Mouse (Mus musculus): ENCODE measurements around the gene Fbxo3. TPM values are rescaled to one million over a fixed set of nuclear protein-coding genes. Genes with fewer than 3 reads are reported as not detected.
A peak's percentile ranks its signal among the peaks of the same experiment; 100 is the strongest.
"Not testable (repeated sequence)": the region's sequence is repeated elsewhere in the genome, so short reads cannot be mapped to it uniquely, and the experiment has no call there.

Fbxo3 gene
- total RNA-seq, 2 experiments from 2014 or later = 55.3 to 56.7 TPM

- peak; percentile 65 to 70 for DNase-seq
- intact Hi-C loops (cut with DNase I) = loop anchor here (2.0 to 10.0 kb wide), 2 partner anchors 62 to 550 kb away; no protein-coding TSS in a partner anchor
These were observed 7.4 kb downstream of the Fbxo3 start for GRCm38 (mm10) chr2:104034832-104035472.

- intact Hi-C loops (cut with DNase I) = loop anchor here (2.0 to 10.0 kb wide), 2 partner anchors 61 to 549 kb away; no protein-coding TSS in a partner anchor
- DNase-seq = peak; percentile 14 to 30
These were observed 8.1 kb downstream of the Fbxo3 start for GRCm38 (mm10) chr2:104035595-104035994.

- intact Hi-C loops (cut with DNase I) = loop anchor here (10.0 kb wide), 1 partner anchor 548 kb away; no protein-coding TSS in a partner anchor
- DNase-seq = no peak
These were observed 8.8 kb downstream of the Fbxo3 start for GRCm38 (mm10) chr2:104036316-104036715.

- intact Hi-C loops (cut with DNase I) = loop anchor here (10.0 kb wide), 1 partner anchor 547 kb away; no protein-coding TSS in a partner anchor
- DNase-seq = no peak
These were observed 10.7 kb downstream of the Fbxo3 start for GRCm38 (mm10) chr2:104038236-104038635.

GRCm38 (mm10) chr2:104041632-104042031 lies 14.1 kb downstream of the Fbxo3 start:
- intact Hi-C loops (cut with DNase I) = loop anchor here (5.0 kb wide), 2 partner anchors 81 to 391 kb away; partner anchors contain the start of gene A930018P22Rik
- DNase-seq = no peak

GRCm38 (mm10) chr2:104042766-104043165 lies 15.2 kb downstream of the Fbxo3 start:
- DNase-seq = no peak
- intact Hi-C loops (cut with DNase I) = loop anchor here (5.0 kb wide), 2 partner anchors 80 to 390 kb away; partner anchors contain the start of gene A930018P22Rik

GRCm38 (mm10) chr2:104043624-104044478 lies 16.3 kb downstream of the Fbxo3 start:
- intact Hi-C loops (cut with DNase I) = loop anchor here (5.0 kb wide), 2 partner anchors 78 to 388 kb away; partner anchors contain the start of gene A930018P22Rik
- DNase-seq = no peak

GRCm38 (mm10) chr2:104044479-104045080 lies 17.1 kb downstream of the Fbxo3 start:
- intact Hi-C loops (cut with DNase I) = loop anchor here (5.0 kb wide), 2 partner anchors 78 to 388 kb away; partner anchors contain the start of gene A930018P22Rik
- no peak for DNase-seq

GRCm38 (mm10) chr2:104058381-104058780 lies 30.9 kb downstream of the Fbxo3 start:
- no peak for DNase-seq
- intact Hi-C loops (cut with DNase I) = no loop called here

GRCm38 (mm10) chr2:104058954-104059353 lies 31.4 kb downstream of the Fbxo3 start:
- intact Hi-C loops (cut with DNase I) = no loop called here
- DNase-seq = no peak

- intact Hi-C loops (cut with DNase I) = no loop called here
- no peak for DNase-seq
These were observed 32.3 kb downstream of the Fbxo3 start for GRCm38 (mm10) chr2:104059786-104060185.

GRCm38 (mm10) chr2:104060996-104061395 lies 33.5 kb downstream of the Fbxo3 start:
- DNase-seq = no peak
- intact Hi-C loops (cut with DNase I) = no loop called here

GRCm38 (mm10) chr2:104062665-104063064 lies 35.1 kb downstream of the Fbxo3 start:
- no peak for DNase-seq
- intact Hi-C loops (cut with DNase I) = no loop called here

GRCm38 (mm10) chr2:104064152-104064551 lies 36.6 kb downstream of the Fbxo3 start:
- intact Hi-C loops (cut with DNase I) = no loop called here
- DNase-seq = no peak

- DNase-seq; intact Hi-C loops (cut with DNase I): not testable (repeated sequence)
These were observed 38.0 kb downstream of the Fbxo3 start, which contains the start of gene Gm10912 for GRCm38 (mm10) chr2:104065526-104065925. Gm10912 (plus strand) TSS chr2:104065826.

GRCm38 (mm10) chr2:104068450-104068849 lies 40.9 kb downstream of the Fbxo3 start, which contains the start of gene Gm10799:
Gm10799 (minus strand) TSS chr2:104068550.
- intact Hi-C loops (cut with DNase I) = loop anchor here (1.0 kb wide), 1 partner anchor 27 kb away; the partner anchor contains the start of gene Cd59a
- not testable (repeated sequence) for DNase-seq

- intact Hi-C loops (cut with DNase I) = no loop called here
- DNase-seq = peak; percentile 28 to 44
These were observed 42.2 kb downstream of the Fbxo3 start, which contains the start of gene Cd59b for GRCm38 (mm10) chr2:104069704-104070185. Cd59b (plus strand) TSS chr2:104069849.

- DNase-seq; intact Hi-C loops (cut with DNase I): not testable (repeated sequence)
These were observed 50.8 kb downstream of the Fbxo3 start for GRCm38 (mm10) chr2:104078285-104078684.

GRCm38 (mm10) chr2:104081436-104082050 lies 54.0 kb downstream of the Fbxo3 start:
- intact Hi-C loops (cut with DNase I); DNase-seq: not testable (repeated sequence)

GRCm38 (mm10) chr2:104082474-104082873 lies 55.0 kb downstream of the Fbxo3 start:
- DNase-seq = no peak
- intact Hi-C loops (cut with DNase I) = no loop called here
